Mouse (Mus musculus): Measurements from ENCODE around the gene Cd5.

Cd5 gene

GRCm38 (mm10) chr19:10776906-10777305 lies 38.1 kb upstream of the Cd5 start:
- H3K36me3 ChIP-seq (ENCODE audit: insufficient read depth, low read length), result no peaks in the 10 kb centered on the region
- no peaks in the 10 kb centered on the region for H3K4me1 ChIP-seq (replicated peaks; ENCODE audit: low read depth, low read length)
- no peaks in the 10 kb centered on the region for H3K9me3 ChIP-seq (ENCODE audit: low read length)
- TF ChIP-seq POU5F1 (IDR thresholded peaks at IDR 0.05; ENCODE audit: borderline replicate concordance, low read length), result no peak
- no peak for TF ChIP-seq NANOG (IDR thresholded peaks at IDR 0.05; ENCODE audit: borderline replicate concordance, low read length)
- no peak for TF ChIP-seq CTCF (conservative IDR thresholded peaks at IDR 0.05; ENCODE audit: low read length)
- peaks cover 7% of the 10 kb centered on the region for H3K27me3 ChIP-seq (ENCODE audit: insufficient read depth, low read length)
- no peak overlapping the region for H3K4me3 ChIP-seq (replicated peaks; ENCODE audit: low read length)

DNA sequence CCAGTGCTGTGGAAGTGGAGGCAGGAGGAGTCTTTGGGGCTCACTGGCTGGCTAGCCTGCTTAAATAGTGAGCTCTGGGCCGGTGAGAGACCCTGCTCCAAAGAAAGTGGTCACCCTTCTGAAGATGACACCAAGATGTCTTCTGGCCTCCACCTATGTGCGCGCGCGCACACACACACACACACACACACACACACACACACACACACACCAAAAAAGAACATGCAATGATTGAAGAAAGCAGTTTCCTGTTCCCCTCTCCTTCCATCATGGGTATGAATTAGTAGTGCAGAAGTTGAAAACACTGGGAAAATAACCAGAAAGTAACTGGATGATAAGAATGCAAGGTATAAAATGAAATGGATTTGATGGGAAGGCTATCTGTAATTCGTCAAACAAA lies 35.3 kb upstream of the Cd5 start:
- no peak for TF ChIP-seq POU5F1 (IDR thresholded peaks at IDR 0.05; ENCODE audit: borderline replicate concordance, low read length)
- no peak for TF ChIP-seq CTCF (conservative IDR thresholded peaks at IDR 0.05; ENCODE audit: low read length)
- no peak for TF ChIP-seq NANOG (IDR thresholded peaks at IDR 0.05; ENCODE audit: borderline replicate concordance, low read length)
- Histone ChIP-seq H3K36me3 (ENCODE audit: insufficient read depth, low read length) (no peaks in the 10 kb centered on the region), H3K27me3 (ENCODE audit: insufficient read depth, low read length) (peaks cover 7% of the 10 kb centered on the region), H3K4me3 (replicated peaks; ENCODE audit: low read length) (no peak overlapping the region), H3K9me3 (ENCODE audit: low read length) (no peaks in the 10 kb centered on the region), H3K4me1 (replicated peaks; ENCODE audit: low read depth, low read length) (no peaks in the 10 kb centered on the region)

GRCm38 (mm10) chr19:10773384-10773783 lies 34.6 kb upstream of the Cd5 start:
- TF ChIP-seq NANOG (IDR thresholded peaks at IDR 0.05; ENCODE audit: borderline replicate concordance, low read length) (no peak), CTCF (conservative IDR thresholded peaks at IDR 0.05; ENCODE audit: low read length) (no peak), POU5F1 (IDR thresholded peaks at IDR 0.05; ENCODE audit: borderline replicate concordance, low read length) (no peak)
- no peak overlapping the region for H3K4me3 ChIP-seq (replicated peaks; ENCODE audit: low read length)
- no peaks in the 10 kb centered on the region for H3K36me3 ChIP-seq (ENCODE audit: insufficient read depth, low read length)
- H3K9me3 ChIP-seq (ENCODE audit: low read length), result no peaks in the 10 kb centered on the region
- no peaks in the 10 kb centered on the region for H3K4me1 ChIP-seq (replicated peaks; ENCODE audit: low read depth, low read length)
- peaks cover 7% of the 10 kb centered on the region for H3K27me3 ChIP-seq (ENCODE audit: insufficient read depth, low read length)

- no peak for TF ChIP-seq POU5F1 (IDR thresholded peaks at IDR 0.05; ENCODE audit: borderline replicate concordance, low read length)
- no peak for TF ChIP-seq CTCF (conservative IDR thresholded peaks at IDR 0.05; ENCODE audit: low read length)
- no peak for TF ChIP-seq NANOG (IDR thresholded peaks at IDR 0.05; ENCODE audit: borderline replicate concordance, low read length)
- no peaks in the 10 kb centered on the region for H3K36me3 ChIP-seq (ENCODE audit: insufficient read depth, low read length)
- no peak overlapping the region for H3K4me3 ChIP-seq (replicated peaks; ENCODE audit: low read length)
- no peaks in the 10 kb centered on the region for H3K9me3 ChIP-seq (ENCODE audit: low read length)
- no peaks in the 10 kb centered on the region for H3K4me1 ChIP-seq (replicated peaks; ENCODE audit: low read depth, low read length)
- H3K27me3 ChIP-seq (ENCODE audit: insufficient read depth, low read length), result peaks cover 7% of the 10 kb centered on the region
Measured at GRCm38 (mm10) chr19:10772866-10773265, 34.1 kb upstream of the Cd5 start.

DNA sequence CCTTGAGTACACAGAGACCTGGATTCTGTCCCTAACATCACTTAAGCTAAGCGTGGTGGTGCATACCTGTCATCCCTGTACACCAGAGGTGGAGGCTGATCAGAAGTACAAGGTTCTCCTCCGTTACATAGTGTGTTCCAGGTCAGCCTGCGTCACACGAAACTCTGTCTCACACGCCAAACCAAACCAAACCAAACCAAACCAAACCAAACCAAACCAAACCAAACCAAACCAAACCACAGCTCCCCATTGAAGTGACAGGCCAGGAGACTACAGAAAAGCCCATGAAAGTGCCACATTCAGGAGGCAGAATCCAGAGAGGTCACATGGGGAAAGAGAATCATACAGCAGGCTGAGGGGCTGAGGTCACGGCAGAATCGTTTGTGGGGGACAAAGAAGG lies 33.2 kb upstream of the Cd5 start:
- TF ChIP-seq NANOG (IDR thresholded peaks at IDR 0.05; ENCODE audit: borderline replicate concordance, low read length) (no peak), POU5F1 (IDR thresholded peaks at IDR 0.05; ENCODE audit: borderline replicate concordance, low read length) (no peak), CTCF (conservative IDR thresholded peaks at IDR 0.05; ENCODE audit: low read length) (no peak)
- peaks cover 7% of the 10 kb centered on the region for H3K27me3 ChIP-seq (ENCODE audit: insufficient read depth, low read length)

DNA sequence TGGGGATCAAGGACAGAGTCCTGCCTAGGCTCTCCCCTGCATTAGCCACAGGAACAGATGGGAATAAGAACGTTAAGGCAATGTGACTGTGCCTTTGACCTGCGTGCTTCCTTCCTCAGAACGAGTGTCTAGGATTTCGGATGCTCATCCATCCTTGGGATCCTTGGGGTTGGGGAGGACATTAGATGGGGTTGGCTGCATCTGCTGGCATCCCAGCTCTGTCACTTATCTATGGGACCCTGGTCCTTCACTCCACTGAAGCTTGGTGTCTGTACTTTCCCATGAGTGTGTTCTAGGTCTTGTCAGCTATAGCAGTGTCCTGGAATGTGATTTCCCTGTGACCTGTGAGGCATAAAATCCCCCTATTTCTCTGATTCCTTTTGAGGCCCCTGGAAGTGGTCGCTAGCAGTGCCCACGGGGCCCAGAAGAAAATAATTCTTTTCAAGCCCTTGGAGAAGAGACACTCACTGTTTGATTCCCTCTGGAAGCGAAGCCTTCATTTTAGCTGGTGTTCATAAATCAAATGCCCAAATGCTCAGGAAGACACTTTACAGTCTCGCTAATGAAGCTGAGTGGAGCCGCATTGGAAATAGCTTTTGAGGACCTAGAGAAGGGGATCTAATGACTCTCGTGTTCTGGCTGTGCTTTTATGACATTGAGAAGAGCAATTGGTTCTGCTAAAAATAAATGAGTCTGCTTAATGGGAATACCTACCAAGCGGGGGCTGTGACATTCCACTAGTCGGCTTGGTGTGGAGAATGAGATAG lies 30.8 kb upstream of the Cd5 start:
- no peaks in the 10 kb centered on the region for H3K9me3 ChIP-seq (ENCODE audit: low read length)
- no peak for TF ChIP-seq CTCF (conservative IDR thresholded peaks at IDR 0.05; ENCODE audit: low read length)
- TF ChIP-seq NANOG (IDR thresholded peaks at IDR 0.05; ENCODE audit: borderline replicate concordance, low read length), result no peak
- TF ChIP-seq POU5F1 (IDR thresholded peaks at IDR 0.05; ENCODE audit: borderline replicate concordance, low read length), result no peak
- H3K36me3 ChIP-seq (ENCODE audit: insufficient read depth, low read length), result no peaks in the 10 kb centered on the region
- no peak overlapping the region for H3K4me3 ChIP-seq (replicated peaks; ENCODE audit: low read length)
- no peaks in the 10 kb centered on the region for H3K4me1 ChIP-seq (replicated peaks; ENCODE audit: low read depth, low read length)
- peaks cover 4% of the 10 kb centered on the region for H3K27me3 ChIP-seq (ENCODE audit: insufficient read depth, low read length)

More for the DNA sequence above, 33.2 kb upstream of the Cd5 start:
- H3K36me3 ChIP-seq (ENCODE audit: insufficient read depth, low read length), result no peaks in the 10 kb centered on the region
- H3K9me3 ChIP-seq (ENCODE audit: low read length), result no peaks in the 10 kb centered on the region
- H3K4me3 ChIP-seq (replicated peaks; ENCODE audit: low read length), result no peak overlapping the region
- H3K4me1 ChIP-seq (replicated peaks; ENCODE audit: low read depth, low read length), result no peaks in the 10 kb centered on the region

- H3K4me1 ChIP-seq (replicated peaks; ENCODE audit: low read depth, low read length), result no peaks in the 10 kb centered on the region
- peaks cover 4% of the 10 kb centered on the region for H3K27me3 ChIP-seq (ENCODE audit: insufficient read depth, low read length)
- H3K36me3 ChIP-seq (ENCODE audit: insufficient read depth, low read length), result no peaks in the 10 kb centered on the region
- TF ChIP-seq CTCF (conservative IDR thresholded peaks at IDR 0.05; ENCODE audit: low read length), result no peak
- TF ChIP-seq NANOG (IDR thresholded peaks at IDR 0.05; ENCODE audit: borderline replicate concordance, low read length), result no peak
- no peak for TF ChIP-seq POU5F1 (IDR thresholded peaks at IDR 0.05; ENCODE audit: borderline replicate concordance, low read length)
- H3K4me3 ChIP-seq (replicated peaks; ENCODE audit: low read length), result no peak overlapping the region
- H3K9me3 ChIP-seq (ENCODE audit: low read length), result no peaks in the 10 kb centered on the region
Measured at GRCm38 (mm10) chr19:10768694-10769428, 30.1 kb upstream of the Cd5 start.

DNA sequence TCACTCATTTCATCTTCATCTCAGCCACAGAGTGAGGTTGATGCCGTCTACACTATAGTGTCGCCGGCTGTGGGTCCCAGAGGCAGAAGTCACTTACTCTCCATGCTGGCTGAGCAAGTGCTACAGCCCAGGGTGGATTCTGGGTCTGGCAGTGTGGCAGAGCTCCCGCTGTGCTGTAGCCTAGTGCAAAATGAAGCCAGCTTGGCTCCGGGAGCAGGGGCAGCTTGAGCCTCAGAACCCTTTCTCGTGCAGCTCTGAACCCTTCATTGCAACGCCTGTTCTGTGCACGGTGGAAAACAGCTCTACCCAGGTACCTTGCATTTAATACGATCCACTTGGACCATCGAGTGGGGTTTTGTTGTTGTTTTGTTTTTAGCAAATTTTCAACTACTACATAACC lies 28.8 kb upstream of the Cd5 start:
- no peaks in the 10 kb centered on the region for H3K4me1 ChIP-seq (replicated peaks; ENCODE audit: low read depth, low read length)
- H3K36me3 ChIP-seq (ENCODE audit: insufficient read depth, low read length), result no peaks in the 10 kb centered on the region
- no peak overlapping the region for H3K4me3 ChIP-seq (replicated peaks; ENCODE audit: low read length)
- H3K27me3 ChIP-seq (ENCODE audit: insufficient read depth, low read length), result no peaks in the 10 kb centered on the region
- H3K9me3 ChIP-seq (ENCODE audit: low read length), result no peaks in the 10 kb centered on the region
- TF ChIP-seq CTCF (conservative IDR thresholded peaks at IDR 0.05; ENCODE audit: low read length) (no peak), POU5F1 (IDR thresholded peaks at IDR 0.05; ENCODE audit: borderline replicate concordance, low read length) (no peak), NANOG (IDR thresholded peaks at IDR 0.05; ENCODE audit: borderline replicate concordance, low read length) (no peak)

Measured in E14TG2a.4 (cell line).